Mouse (Mus musculus) C2C12 (cell line): Measurements from ENCODE around the gene Itga7. TPM values are rescaled to one million over a fixed set of nuclear protein-coding genes. Genes with fewer than 3 reads are reported as not detected.
"Not testable (repeated sequence)": the region's sequence is repeated elsewhere in the genome, so short reads cannot be mapped to it uniquely, and the experiment has no call there.

Source experiments
- H3K27me3 ChIP-seq: one replicate; pipeline ENCODE4 v1.6.1; 2011; ENCODE audit not compliant: control insufficient read depth, insufficient read depth, insufficient read length
- H3K36me3 ChIP-seq: one replicate; pipeline ENCODE4 v1.6.1; 2011; ENCODE audit not compliant: control insufficient read depth, insufficient read depth
- H3K4me3 ChIP-seq: one replicate; pipeline ENCODE4 v1.5.1; 2011; ENCODE audit warnings: mild to moderate bottlenecking, control low read depth; ENCODE audit not compliant: poor library complexity, insufficient read depth, severe bottlenecking
- H3K79me2 ChIP-seq: one replicate; pipeline ENCODE4 v1.6.1; 2011; ENCODE audit not compliant: control insufficient read depth, insufficient read depth
- H3K79me3 ChIP-seq: one replicate; pipeline ENCODE4 v1.6.1; 2011; ENCODE audit warnings: low read depth, control low read depth
- H3ac ChIP-seq: one replicate; pipeline ENCODE3; 2011; ENCODE audit warnings: low read depth; ENCODE audit not compliant: control insufficient read depth, insufficient read length
- CEBPB ChIP-seq: IDR thresholded peaks from one replicate; pipeline ENCODE4 v1.6.1; 2011; ENCODE audit warnings: low read depth, mild to moderate bottlenecking, control low read depth, moderate library complexity
- CTCF ChIP-seq: IDR thresholded peaks from one replicate; pipeline ENCODE4 v1.5.1; 2011; ENCODE audit not compliant: control insufficient read depth, insufficient read depth, insufficient read length
- FOSL1 ChIP-seq: IDR thresholded peaks from one replicate; pipeline ENCODE4 v1.8.0; 2011; ENCODE audit warnings: mild to moderate bottlenecking, low read length; ENCODE audit not compliant: poor library complexity, insufficient read depth, severe bottlenecking
- MAX ChIP-seq: IDR thresholded peaks from one replicate; pipeline ENCODE4 v1.6.1; 2011; ENCODE audit warnings: mild to moderate bottlenecking, control low read depth
- MYOD1 ChIP-seq: IDR thresholded peaks from one replicate; pipeline ENCODE4 v1.6.1; 2011; ENCODE audit warnings: low read depth; ENCODE audit not compliant: control insufficient read depth, insufficient read length
- MYOG ChIP-seq: IDR thresholded peaks from one replicate; pipeline ENCODE4 v1.6.1; 2011; ENCODE audit not compliant: control insufficient read depth, insufficient read length; ENCODE audit errors: extremely low read depth
- USF1 ChIP-seq: IDR thresholded peaks from one replicate; pipeline ENCODE4 v1.6.1; 2011; ENCODE audit warnings: low read depth, mild to moderate bottlenecking, control low read depth, moderate library complexity
- polyA plus RNA-seq: library from polyadenylated mRNA; unstranded; fragments of >200 nt; fragmentation: generic; extraction: Trizol; gene quantifications from one replicate; pipeline ENCODE4 v1.2.1, GENCODE M21; 2012; ENCODE audit warnings: missing spikeins

Gene Itga7
- polyA plus RNA-seq, 1 experiment: 100 TPM

GRCm38 (mm10) chr10:128976395-128976794 is 42.8 kb downstream of the Itga7 start:
- no peak for TF ChIP-seq MYOG
- TF ChIP-seq FOSL1: no peak
- no peak for TF ChIP-seq CTCF
- no peak for TF ChIP-seq MYOD1
- TF ChIP-seq USF1: no peak
- Histone ChIP-seq H3K79me3 (no peaks in the 10 kb centered on the region), H3K36me3 (no peaks in the 10 kb centered on the region), H3K27me3 (no peaks in the 10 kb centered on the region), H3K4me3 (no peak overlapping the region), H3ac (no peak overlapping the region), H3K79me2 (no peaks in the 10 kb centered on the region)

GRCm38 (mm10) chr10:128977522-128978114 is 44.0 kb downstream of the Itga7 start:
- Histone ChIP-seq H3K27me3 (no peaks in the 10 kb centered on the region), H3K36me3 (no peaks in the 10 kb centered on the region), H3K4me3 (no peak overlapping the region), H3ac (peak overlapping the region; percentile 48), H3K79me2 (no peaks in the 10 kb centered on the region), H3K79me3 (no peaks in the 10 kb centered on the region)
- TF ChIP-seq CTCF (peak; percentile 55), MYOD1 (no peak)

- no peaks in the 10 kb centered on the region for H3K27me3 ChIP-seq
- H3K79me2 ChIP-seq: no peaks in the 10 kb centered on the region
- no peaks in the 10 kb centered on the region for H3K79me3 ChIP-seq
- TF ChIP-seq CTCF (no peak), MYOD1 (no peak), MAX (no peak), MYOG (no peak), CEBPB (no peak), USF1 (no peak)
- no peaks in the 10 kb centered on the region for H3K36me3 ChIP-seq
- no peak overlapping the region for H3K4me3 ChIP-seq
- H3ac ChIP-seq: no peak overlapping the region
Observed at GRCm38 (mm10) chr10:128980644-128981365, 47.2 kb downstream of the Itga7 start.

GRCm38 (mm10) chr10:128989131-128989530 is 55.5 kb downstream of the Itga7 start, which contains the start of gene Olfr9:
Olfr9 (plus strand) TSS chr10:128989431.
- H3K79me3 ChIP-seq, H3ac ChIP-seq, H3K27me3 ChIP-seq, H3K4me3 ChIP-seq, H3K79me2 ChIP-seq, H3K36me3 ChIP-seq: not testable (repeated sequence)

GRCm38 (mm10) chr10:128990129-128990850 is 56.7 kb downstream of the Itga7 start:
- H3K4me3 ChIP-seq, H3K79me3 ChIP-seq, H3K79me2 ChIP-seq, H3K27me3 ChIP-seq, H3ac ChIP-seq, H3K36me3 ChIP-seq: not testable (repeated sequence)

GRCm38 (mm10) chr10:128990994-128991393 is 57.4 kb downstream of the Itga7 start:
- no peaks in the 10 kb centered on the region for H3K36me3 ChIP-seq
- no peak for TF ChIP-seq USF1
- no peak for TF ChIP-seq CTCF
- no peak for TF ChIP-seq MAX
- TF ChIP-seq MYOD1: peak; percentile 16

More at GRCm38 (mm10) chr10:128990994-128991393, 57.4 kb downstream of the Itga7 start:
- H3K27me3 ChIP-seq: no peaks in the 10 kb centered on the region
- H3K79me2 ChIP-seq: no peaks in the 10 kb centered on the region
- no peak overlapping the region for H3ac ChIP-seq
- no peaks in the 10 kb centered on the region for H3K79me3 ChIP-seq
- H3K4me3 ChIP-seq: no peak overlapping the region
